Mouse (Mus musculus): Measurements from ENCODE around the gene Abhd16a.

The Abhd16a gene

GRCm38 (mm10) chr17:35088825-35089644 lies at the start of gene Abhd16a:
Gene Abhd16a, plus strand, starts transcription at chr17:35089263.
- in situ Hi-C loops (cut with MboI; ENCODE audit: low sequenced_read_pairs) = no loop called here

GRCm38 (mm10) chr17:35043794-35044193 lies 45.3 kb upstream of the Abhd16a start:
- in situ Hi-C loops (cut with MboI; ENCODE audit: low sequenced_read_pairs) = no loop called here

DNA sequence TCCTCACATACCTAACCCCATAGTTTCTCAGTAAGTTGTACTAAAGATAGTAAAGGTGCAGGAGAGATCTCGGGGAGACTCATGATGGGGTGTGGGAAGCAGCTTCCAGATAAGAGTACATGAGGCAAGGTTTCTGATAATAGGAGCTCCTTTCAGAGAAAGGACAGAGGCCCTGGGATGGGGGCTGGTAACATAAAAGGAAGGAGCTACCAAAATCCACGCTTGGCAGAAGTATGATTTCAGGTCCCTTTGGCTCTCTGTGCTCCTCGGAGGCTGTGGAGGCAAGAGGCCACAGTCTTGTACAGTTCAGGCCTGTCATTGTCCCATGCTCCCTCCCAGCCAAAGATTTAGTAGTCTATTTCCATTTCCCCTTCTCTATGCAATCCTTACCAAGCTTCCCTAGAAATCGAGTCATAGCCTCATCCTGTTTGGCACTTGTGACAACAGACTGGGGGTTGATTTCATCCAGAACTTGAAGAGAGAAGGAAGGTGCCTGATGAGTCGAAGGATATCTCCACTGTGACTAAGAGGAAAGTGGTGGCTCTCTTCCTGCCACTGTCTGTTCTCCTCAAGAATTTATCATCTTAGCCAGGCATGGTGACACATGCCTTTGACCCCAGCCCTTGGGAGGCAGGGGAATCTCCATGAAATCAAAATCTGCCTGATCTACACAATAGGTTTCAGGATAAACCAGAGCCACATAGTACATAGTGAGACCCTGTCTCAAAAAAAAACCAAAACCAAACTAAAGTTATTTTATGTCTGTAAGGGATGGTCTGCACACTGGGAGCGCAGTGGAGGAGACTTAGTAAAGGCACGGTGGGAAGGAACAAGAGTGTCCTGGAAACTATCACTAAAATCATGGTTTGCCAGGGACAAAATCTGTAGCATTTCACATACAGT lies 43.9 kb upstream of the Abhd16a start:
- in situ Hi-C loops (cut with MboI; ENCODE audit: low sequenced_read_pairs) = no loop called here

GRCm38 (mm10) chr17:35045807-35046680 lies 43.0 kb upstream of the Abhd16a start:
- in situ Hi-C loops (cut with MboI; ENCODE audit: low sequenced_read_pairs) = no loop called here

- in situ Hi-C loops (cut with MboI; ENCODE audit: low sequenced_read_pairs) = no loop called here
These were observed 42.2 kb upstream of the Abhd16a start, which contains the start of gene Msh5 for GRCm38 (mm10) chr17:35046681-35047455. Gene Msh5, minus strand, starts transcription at chr17:35046745.

GRCm38 (mm10) chr17:35047688-35048087 lies 41.4 kb upstream of the Abhd16a start:
- in situ Hi-C loops (cut with MboI; ENCODE audit: low sequenced_read_pairs) = no loop called here

GRCm38 (mm10) chr17:35048149-35048931 lies 40.7 kb upstream of the Abhd16a start:
- in situ Hi-C loops (cut with MboI; ENCODE audit: low sequenced_read_pairs) = no loop called here

DNA sequence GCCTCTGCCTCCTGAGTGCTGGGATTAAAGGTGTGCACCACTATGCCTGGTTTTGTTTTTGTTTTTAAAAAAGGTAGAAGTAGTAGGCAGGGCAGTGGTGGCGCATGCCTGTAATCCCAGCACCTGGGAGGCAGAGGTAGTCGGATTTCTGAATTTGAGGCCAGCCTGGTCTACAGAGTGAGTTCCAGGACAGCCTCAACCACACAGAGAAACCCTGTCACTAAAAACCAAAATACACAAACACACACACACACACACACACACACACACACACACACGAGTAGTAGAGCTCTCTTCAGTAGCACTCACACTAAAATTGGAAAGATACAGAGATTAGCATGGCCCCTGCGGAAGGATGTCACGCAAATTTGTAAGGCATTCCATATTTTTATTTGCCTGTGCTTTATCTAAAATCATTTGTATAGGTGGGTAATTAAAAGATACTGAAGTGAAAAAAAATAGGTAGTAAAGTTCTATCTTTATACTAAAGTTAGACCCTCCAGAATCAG lies 40.1 kb upstream of the Abhd16a start:
- in situ Hi-C loops (cut with MboI; ENCODE audit: low sequenced_read_pairs) = no loop called here

DNA sequence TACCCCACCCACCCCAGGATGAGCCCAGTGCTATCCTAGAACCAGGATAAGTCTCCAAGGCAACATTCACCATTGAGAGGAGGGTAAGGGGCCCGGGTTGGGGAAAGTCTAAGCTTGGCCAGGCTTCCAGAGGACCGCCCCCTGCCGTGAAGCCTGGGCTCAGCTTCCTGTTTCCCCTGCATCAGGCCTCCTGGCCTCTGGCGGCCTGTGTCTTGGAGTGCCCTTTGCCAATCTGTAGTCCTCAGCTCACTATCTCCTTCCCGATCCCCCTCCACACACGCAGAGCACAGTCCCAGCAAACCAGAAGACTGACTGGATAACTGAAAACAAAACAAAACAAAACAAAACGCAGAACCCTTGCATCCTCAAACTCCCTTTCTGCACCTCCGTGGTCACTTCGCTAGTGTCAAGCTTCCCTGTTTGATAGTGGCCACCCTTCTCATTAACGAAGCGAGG lies 39.5 kb upstream of the Abhd16a start, which contains the start of gene Clic1:
Clic1 (plus strand) TSS at position 406 of the 456 bp plus-strand sequence.
- in situ Hi-C loops (cut with MboI; ENCODE audit: low sequenced_read_pairs) = no loop called here

- in situ Hi-C loops (cut with MboI; ENCODE audit: low sequenced_read_pairs) = no loop called here
These were observed 38.8 kb upstream of the Abhd16a start for GRCm38 (mm10) chr17:35050126-35050750.

- in situ Hi-C loops (cut with MboI; ENCODE audit: low sequenced_read_pairs) = no loop called here
These were observed 37.6 kb upstream of the Abhd16a start for GRCm38 (mm10) chr17:35051156-35052086.

- in situ Hi-C loops (cut with MboI; ENCODE audit: low sequenced_read_pairs) = no loop called here
These were observed 36.7 kb upstream of the Abhd16a start for GRCm38 (mm10) chr17:35052271-35052798.

DNA sequence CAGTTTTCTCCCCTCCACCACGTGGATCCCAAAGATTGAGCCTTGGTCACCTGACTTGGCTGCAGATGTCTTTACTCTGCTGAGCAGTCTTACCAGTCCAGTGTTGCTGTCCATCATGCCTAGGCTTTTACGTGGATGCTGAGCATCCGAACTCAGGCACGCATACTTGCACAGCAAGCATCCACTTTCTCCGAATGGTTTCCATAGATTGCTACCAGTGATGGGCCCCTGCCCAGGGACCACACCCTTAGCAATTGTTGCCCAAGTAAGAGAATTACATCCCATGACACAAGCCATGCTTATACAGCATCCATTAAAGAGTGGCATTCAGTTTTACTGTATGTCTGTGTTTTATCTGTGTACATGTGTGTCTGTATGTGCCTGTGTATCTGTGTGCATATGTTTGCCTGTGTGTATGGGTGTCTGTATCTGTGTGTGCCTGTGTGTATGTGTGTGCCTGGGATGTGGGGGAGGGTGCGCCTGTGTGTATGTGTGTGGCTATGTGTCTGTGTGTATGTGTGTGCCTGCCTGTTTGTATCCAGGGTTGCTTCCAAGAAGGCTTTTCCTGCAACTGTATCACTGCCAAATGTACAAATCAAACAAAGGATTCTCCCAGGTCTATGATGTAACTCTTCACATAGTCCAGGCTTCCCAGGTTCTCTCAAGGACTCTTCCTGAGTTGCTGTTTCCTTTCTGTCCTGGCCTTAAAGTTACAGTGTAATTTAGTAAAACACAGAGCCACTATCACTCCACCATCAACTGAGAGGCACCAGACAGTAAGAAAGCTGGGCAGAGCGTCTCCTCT lies 33.2 kb upstream of the Abhd16a start:
- in situ Hi-C loops (cut with MboI; ENCODE audit: low sequenced_read_pairs) = no loop called here

GRCm38 (mm10) chr17:35057090-35057489 lies 32.0 kb upstream of the Abhd16a start:
- in situ Hi-C loops (cut with MboI; ENCODE audit: low sequenced_read_pairs) = no loop called here

DNA sequence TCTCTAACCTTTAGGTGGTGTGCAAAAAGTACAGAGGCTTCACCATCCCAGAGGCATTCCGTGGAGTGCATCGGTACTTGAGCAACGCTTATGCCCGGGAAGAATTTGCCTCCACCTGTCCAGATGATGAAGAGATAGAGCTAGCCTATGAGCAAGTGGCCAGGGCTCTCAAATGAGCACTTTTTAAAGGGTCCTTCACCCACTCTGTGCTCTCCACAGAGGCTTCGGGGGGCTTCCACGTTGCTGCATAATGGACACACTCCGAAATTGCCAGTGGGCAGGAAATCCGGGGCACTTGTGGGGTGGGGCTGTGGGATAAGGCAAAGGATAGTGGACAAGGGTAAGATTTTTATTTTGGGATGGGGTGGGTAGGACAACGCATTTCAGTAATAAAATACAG lies 30.7 kb upstream of the Abhd16a start:
- in situ Hi-C loops (cut with MboI; ENCODE audit: low sequenced_read_pairs) = no loop called here

Data from CH12F3 (cell line).